Mouse (Mus musculus) myocyte (in vitro differentiated cells): ENCODE data around the gene Gpr150. TPM values are rescaled to one million over a fixed set of nuclear protein-coding genes. Genes with fewer than 3 reads are reported as not detected.
A peak's percentile ranks its signal among the peaks of the same experiment; 100 is the strongest.

Experiments
- H3K27me3 ChIP-seq: one replicate; pipeline ENCODE4 v1.6.1; 2011; ENCODE audit not compliant: control insufficient read depth, insufficient read depth, insufficient read length
- H3K36me3 ChIP-seq: one replicate; pipeline ENCODE4 v1.6.1; 2011; ENCODE audit not compliant: control insufficient read depth, insufficient read depth
- H3K4me2 ChIP-seq: one replicate; pipeline ENCODE4 v1.6.1; 2011; ENCODE audit warnings: low read depth, control low read depth
- H3K4me3 ChIP-seq: one replicate; pipeline ENCODE4 v1.5.1; 2011; ENCODE audit warnings: mild to moderate bottlenecking, control low read depth, moderate library complexity
- H3K79me2 ChIP-seq: one replicate; pipeline ENCODE4 v1.6.1; 2011; ENCODE audit not compliant: control insufficient read depth, insufficient read depth
- H3ac ChIP-seq: one replicate; pipeline ENCODE4 v1.6.1; 2011; ENCODE audit not compliant: control insufficient read depth, insufficient read length
- CEBPB ChIP-seq: IDR thresholded peaks from 2 replicates; pipeline ENCODE4 v1.6.1; 2011; ENCODE audit warnings: mild to moderate bottlenecking, moderate library complexity; ENCODE audit not compliant: poor library complexity, insufficient read depth, severe bottlenecking
- E2F4 ChIP-seq: IDR thresholded peaks from one replicate; pipeline ENCODE4 v1.6.1; 2011; ENCODE audit warnings: mild to moderate bottlenecking, control low read depth, moderate library complexity; ENCODE audit not compliant: insufficient read depth
- MAX ChIP-seq: IDR thresholded peaks from one replicate; pipeline ENCODE4 v1.6.1; 2011; ENCODE audit warnings: low read depth, mild to moderate bottlenecking, control low read depth
- MYOD1 ChIP-seq, 3 experiments: IDR thresholded peaks; one replicate each; pipeline ENCODE4 v1.6.1; 2011; ENCODE audit warnings: control low read depth in 2 of 3, low read depth in 2 of 3, mild to moderate bottlenecking in 2 of 3, moderate library complexity in 1 of 3; ENCODE audit not compliant: insufficient read length in 2 of 3, control insufficient read depth in 1 of 3
- MYOG ChIP-seq, 3 experiments: IDR thresholded peaks; one replicate each; pipeline ENCODE4 v1.6.1; 2011; ENCODE audit warnings: control low read depth in 2 of 3, low read depth in 2 of 3, mild to moderate bottlenecking in 2 of 3; ENCODE audit not compliant: insufficient read length in 2 of 3, control insufficient read depth in 1 of 3, insufficient read depth in 1 of 3
- POLR2A ChIP-seq: IDR thresholded peaks from one replicate; pipeline ENCODE4 v1.6.1; 2011; ENCODE audit warnings: low read depth, mild to moderate bottlenecking, control low read depth, moderate library complexity; ENCODE audit not compliant: insufficient read length
- POLR2AphosphoS2 ChIP-seq: IDR thresholded peaks from one replicate; pipeline ENCODE4 v1.6.1; 2011; ENCODE audit warnings: low read depth, control low read depth; ENCODE audit not compliant: insufficient read length
- REST ChIP-seq: IDR thresholded peaks from one replicate; pipeline ENCODE4 v1.6.1; 2011; ENCODE audit warnings: mild to moderate bottlenecking, control low read depth, moderate library complexity; ENCODE audit not compliant: insufficient read depth, insufficient read length
- SRF ChIP-seq: IDR thresholded peaks from one replicate; pipeline ENCODE4 v1.6.1; 2011; ENCODE audit warnings: low read depth; ENCODE audit not compliant: control insufficient read depth, insufficient read length
- TCF12 ChIP-seq: IDR thresholded peaks from one replicate; pipeline ENCODE4 v1.6.1; 2011; ENCODE audit warnings: mild to moderate bottlenecking, control low read depth; ENCODE audit not compliant: poor library complexity, insufficient read depth, severe bottlenecking
- TCF3 ChIP-seq: IDR thresholded peaks from one replicate; pipeline ENCODE4 v1.6.1; 2011; ENCODE audit warnings: low read depth, control low read depth; ENCODE audit not compliant: insufficient read length
- USF1 ChIP-seq: IDR thresholded peaks from one replicate; pipeline ENCODE4 v1.6.1; 2011; ENCODE audit warnings: low read depth, mild to moderate bottlenecking, control low read depth, moderate library complexity
- polyA plus RNA-seq: library from polyadenylated mRNA; unstranded; fragments of >200 nt; fragmentation: generic; extraction: Trizol; gene quantifications from one replicate; pipeline ENCODE4 v1.2.1, GENCODE M21; 2012; ENCODE audit warnings: missing spikeins

The Gpr150 gene
- polyA plus RNA-seq, 1 experiment, result not detected

DNA sequence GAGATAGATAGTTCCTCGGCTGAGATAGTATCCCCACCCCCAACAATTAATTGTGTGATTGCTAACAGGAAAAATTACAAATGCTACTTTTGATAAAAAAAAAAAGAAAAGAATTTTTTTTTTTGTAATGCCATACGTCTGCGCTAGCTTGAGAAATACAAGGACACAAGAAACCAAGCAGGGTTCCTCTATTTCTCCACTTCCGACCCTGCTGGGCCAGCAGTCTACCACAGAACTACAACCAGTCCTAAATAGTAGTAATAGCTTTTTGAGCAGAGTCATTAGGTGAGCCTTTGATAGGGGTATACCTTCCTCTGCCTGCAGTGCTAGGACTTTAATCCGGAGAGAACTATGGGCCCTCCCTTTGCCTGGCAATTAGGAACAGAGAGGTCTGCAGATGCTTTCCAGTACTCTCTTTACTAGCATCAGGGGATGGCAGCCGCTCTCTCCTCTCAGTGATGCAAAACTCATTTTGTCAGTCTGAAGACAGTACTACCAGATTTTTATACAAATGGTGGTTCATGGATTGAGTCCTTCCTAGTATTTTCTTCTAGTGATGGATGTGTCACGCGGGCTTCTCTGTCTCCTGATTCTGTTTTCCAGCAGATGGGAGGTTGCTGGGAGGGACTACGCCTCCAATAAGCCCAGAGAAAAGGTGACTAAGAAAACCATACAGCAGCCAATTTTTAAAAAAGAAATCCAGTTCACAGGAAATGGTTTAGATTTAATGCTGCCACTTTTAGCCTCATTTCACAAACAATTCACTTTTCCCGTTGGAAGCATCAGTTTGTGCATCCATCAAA lies 672 bp upstream of the Gpr150 start:
- H3K27me3 ChIP-seq, result peaks cover 14% of the 10 kb centered on the region
- no peak overlapping the region for H3K4me2 ChIP-seq
- H3K36me3 ChIP-seq, result no peaks in the 10 kb centered on the region
- TF ChIP-seq MAX, result no peak
- no peak for TF ChIP-seq POLR2AphosphoS2
- no peak for TF ChIP-seq MYOG (IDR thresholded peaks at IDR 0.05; ENCODE audit: control insufficient read depth in 1 of 3, insufficient read depth in 1 of 3, insufficient read length in 2 of 3, low read depth in 2 of 3)
- TF ChIP-seq SRF, result no peak
- TF ChIP-seq CEBPB, result no peak
- no peak for TF ChIP-seq E2F4
- no peak for TF ChIP-seq POLR2A
- TF ChIP-seq MYOD1 (IDR thresholded peaks at IDR 0.05; ENCODE audit: control insufficient read depth in 1 of 3, insufficient read length in 2 of 3, low read depth in 2 of 3), result no peak
- TF ChIP-seq TCF12, result no peak
- no peak for TF ChIP-seq TCF3
- no peak for TF ChIP-seq REST
- no peak for TF ChIP-seq USF1
- H3ac ChIP-seq, result no peak overlapping the region
- H3K4me3 ChIP-seq, result no peak overlapping the region
- no peaks in the 10 kb centered on the region for H3K79me2 ChIP-seq

DNA sequence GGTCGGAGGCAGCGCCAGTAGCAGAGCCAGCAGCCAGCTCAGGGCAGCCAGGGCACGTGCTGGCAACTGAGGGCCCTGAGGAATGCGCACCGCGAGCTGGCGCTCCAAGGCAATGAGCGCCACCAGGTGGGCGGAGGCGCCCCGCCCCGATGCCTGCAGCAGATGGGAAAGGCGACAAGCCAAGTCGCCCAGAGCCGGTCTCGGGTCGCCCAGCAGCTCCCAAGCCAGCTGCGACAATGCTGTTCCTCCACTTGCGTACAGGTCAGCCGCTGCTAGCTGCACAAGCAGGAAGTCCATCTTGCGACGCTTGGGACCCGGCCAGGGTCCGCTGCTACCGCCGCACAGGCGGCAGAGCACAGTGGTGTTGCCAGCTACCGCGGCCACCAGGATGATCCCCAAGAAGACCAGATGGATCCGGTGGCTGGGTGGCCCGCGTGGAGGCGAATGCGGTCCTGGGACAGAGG lies 503 bp downstream of the Gpr150 start:
- Histone ChIP-seq H3K36me3 (no peaks in the 10 kb centered on the region), H3K27me3 (peaks cover 14% of the 10 kb centered on the region), H3K79me2 (no peaks in the 10 kb centered on the region), H3K4me2 (peak overlapping the region; percentile 58), H3ac (no peak overlapping the region), H3K4me3 (no peak overlapping the region)
- TF ChIP-seq MYOG (IDR thresholded peaks at IDR 0.05; ENCODE audit: control insufficient read depth in 1 of 3, insufficient read depth in 1 of 3, insufficient read length in 2 of 3, low read depth in 2 of 3) (peak in 1 of 3 experiments; percentile 32), MYOD1 (IDR thresholded peaks at IDR 0.05; ENCODE audit: control insufficient read depth in 1 of 3, insufficient read length in 2 of 3, low read depth in 2 of 3) (peak in 1 of 3 experiments; percentile 35), USF1 (no peak)

DNA sequence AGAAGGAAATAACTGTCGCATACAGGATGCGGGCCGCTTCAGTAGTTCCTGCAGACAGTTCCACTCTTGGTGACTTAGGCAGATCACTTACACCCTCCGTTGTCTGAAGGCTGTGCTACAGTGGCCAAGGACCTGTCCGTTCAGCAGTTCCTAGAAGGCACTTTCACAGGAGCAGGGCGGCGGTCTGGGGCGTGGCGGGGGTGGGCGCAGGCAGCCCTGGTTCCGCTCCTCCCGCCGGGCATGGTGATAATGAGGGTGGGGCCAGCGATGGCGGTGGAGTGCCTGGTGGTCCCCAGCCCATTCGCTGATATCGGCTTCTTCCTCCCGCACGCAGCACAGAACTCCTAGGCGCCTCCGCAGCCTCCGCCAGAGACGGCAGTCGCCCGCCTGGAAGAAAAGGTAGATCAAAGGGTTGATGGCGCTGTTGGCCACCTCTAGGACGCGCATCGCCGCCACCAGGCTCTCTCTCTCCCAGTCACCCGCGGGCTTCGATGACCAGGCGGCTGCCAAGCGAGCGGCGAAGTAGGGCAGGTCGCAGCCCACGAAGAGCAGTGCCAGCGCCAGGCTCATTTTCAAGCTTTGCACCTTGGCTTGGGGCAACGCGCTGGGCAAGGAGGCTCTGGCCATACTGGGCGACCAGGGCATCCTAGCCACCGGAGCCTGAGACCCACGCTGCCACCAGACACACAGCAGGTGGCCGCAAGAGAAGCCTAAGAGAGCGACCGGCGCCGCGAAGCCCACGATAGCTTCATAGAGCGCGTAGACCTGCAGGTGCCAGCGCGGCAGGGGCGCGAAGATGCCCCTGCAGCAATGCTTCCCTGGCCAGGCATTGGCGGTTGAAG lies 1.2 kb downstream of the Gpr150 start:
- peaks cover 14% of the 10 kb centered on the region for H3K27me3 ChIP-seq
- no peak overlapping the region for H3ac ChIP-seq
- no peak for TF ChIP-seq MYOG (IDR thresholded peaks at IDR 0.05; ENCODE audit: control insufficient read depth in 1 of 3, insufficient read depth in 1 of 3, insufficient read length in 2 of 3, low read depth in 2 of 3)
- no peak for TF ChIP-seq REST
- no peak for TF ChIP-seq MYOD1 (IDR thresholded peaks at IDR 0.05; ENCODE audit: control insufficient read depth in 1 of 3, insufficient read length in 2 of 3, low read depth in 2 of 3)
- no peak for TF ChIP-seq SRF
- no peak for TF ChIP-seq MAX
- no peak for TF ChIP-seq POLR2AphosphoS2
- no peak for TF ChIP-seq E2F4
- TF ChIP-seq TCF3, result no peak
- TF ChIP-seq CEBPB, result no peak
- no peak for TF ChIP-seq TCF12
- H3K4me2 ChIP-seq, result peak overlapping the region; percentile 58
- no peak overlapping the region for H3K4me3 ChIP-seq
- no peaks in the 10 kb centered on the region for H3K79me2 ChIP-seq
- H3K36me3 ChIP-seq, result no peaks in the 10 kb centered on the region

DNA sequence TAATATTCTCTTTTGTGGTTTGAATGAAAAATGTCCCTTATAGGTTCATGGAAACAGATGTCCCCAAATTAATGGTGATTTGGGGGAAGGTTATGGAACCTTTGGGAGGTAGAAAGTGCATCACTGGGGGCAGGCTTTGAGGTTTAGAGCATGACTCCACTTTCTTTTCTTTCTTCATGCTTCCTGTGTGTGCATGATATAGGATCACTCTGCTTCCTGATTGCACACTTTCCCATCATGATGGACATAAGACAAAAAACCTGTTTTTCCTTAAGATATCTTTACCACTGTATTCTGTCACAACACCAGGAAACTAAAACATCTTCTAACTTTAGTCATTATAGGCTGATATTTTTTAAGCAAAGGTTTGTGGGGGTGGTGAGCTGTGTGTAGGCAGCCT lies 11.8 kb downstream of the Gpr150 start:
- no peaks in the 10 kb centered on the region for H3K79me2 ChIP-seq
- H3K4me3 ChIP-seq, result no peak overlapping the region
- no peak overlapping the region for H3ac ChIP-seq
- no peak overlapping the region for H3K4me2 ChIP-seq
- H3K36me3 ChIP-seq, result no peaks in the 10 kb centered on the region
- no peaks in the 10 kb centered on the region for H3K27me3 ChIP-seq
- no peak for TF ChIP-seq E2F4
- no peak for TF ChIP-seq TCF12
- TF ChIP-seq SRF, result no peak
- TF ChIP-seq TCF3, result no peak
- no peak for TF ChIP-seq POLR2A
- TF ChIP-seq POLR2AphosphoS2, result no peak
- TF ChIP-seq REST, result no peak
- no peak for TF ChIP-seq MYOG (IDR thresholded peaks at IDR 0.05; ENCODE audit: control insufficient read depth in 1 of 3, insufficient read depth in 1 of 3, insufficient read length in 2 of 3, low read depth in 2 of 3)
- no peak for TF ChIP-seq MAX
